Mouse (Mus musculus): ENCODE measurements around the gene Padi3.

DNA sequence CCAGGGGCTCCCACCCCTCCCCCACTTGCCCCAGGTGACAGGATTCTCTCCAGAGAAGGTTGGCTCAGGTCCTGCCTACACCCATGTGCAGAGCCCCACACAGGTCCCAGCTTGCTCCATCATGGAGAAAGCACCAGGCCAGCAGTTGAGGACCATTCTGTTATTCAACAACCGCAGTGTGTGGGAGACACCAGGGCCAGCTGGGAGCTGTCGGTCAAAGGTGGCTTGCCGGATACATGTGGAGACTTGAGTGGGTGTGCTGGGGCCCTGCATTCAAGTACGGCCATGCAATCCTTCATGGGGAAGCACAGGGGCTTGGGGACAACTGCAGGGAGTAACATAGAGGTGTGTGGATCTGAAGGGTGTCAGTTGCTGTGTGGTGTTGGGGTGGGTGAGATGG lies 21.4 kb upstream of the Padi3 start:
- TF ChIP-seq CTCF (IDR thresholded peaks at IDR 0.05; ENCODE audit: control insufficient read depth, insufficient read depth, insufficient read length) (no peak), MAX (IDR thresholded peaks at IDR 0.05) (no peak), CEBPB (IDR thresholded peaks at IDR 0.05; ENCODE audit: low read depth) (no peak), USF1 (IDR thresholded peaks at IDR 0.05; ENCODE audit: low read depth) (no peak), FOSL1 (IDR thresholded peaks at IDR 0.05; ENCODE audit: insufficient read depth, low read length, poor library complexity, severe bottlenecking) (no peak)

Measured in C2C12 (cell line).